Mouse (Mus musculus): ENCODE results near the gene Nr2c1.
A peak's percentile ranks its signal among the peaks of the same experiment; 100 is the strongest.

Gene Nr2c1

GRCm38 (mm10) chr10:94140227-94140931, 7.4 kb upstream of the Nr2c1 start:
- no peak for DNase-seq (ENCODE audit: low spot score)

GRCm38 (mm10) chr10:94142427-94142826, 5.4 kb upstream of the Nr2c1 start:
- DNase-seq (ENCODE audit: low spot score) = no peak

GRCm38 (mm10) chr10:94144581-94144980, 3.2 kb upstream of the Nr2c1 start:
- no peak for DNase-seq (ENCODE audit: low spot score)

- no peak for DNase-seq (ENCODE audit: low spot score)
These were observed 450 bp upstream of the Nr2c1 start for GRCm38 (mm10) chr10:94147391-94147755.

- DNase-seq (ENCODE audit: low spot score) = no peak
These were observed 3.7 kb downstream of the Nr2c1 start for GRCm38 (mm10) chr10:94151488-94151887.

- DNase-seq (ENCODE audit: low spot score) = no peak
These were observed 6.0 kb downstream of the Nr2c1 start for GRCm38 (mm10) chr10:94153841-94154240.

- no peak for DNase-seq (ENCODE audit: low spot score)
These were observed 11.1 kb downstream of the Nr2c1 start for GRCm38 (mm10) chr10:94158962-94159361.

GRCm38 (mm10) chr10:94159406-94159805, 11.6 kb downstream of the Nr2c1 start:
- no peak for DNase-seq (ENCODE audit: low spot score)

GRCm38 (mm10) chr10:94161051-94161765, 13.4 kb downstream of the Nr2c1 start:
- DNase-seq (ENCODE audit: low spot score) = no peak

- no peak for DNase-seq (ENCODE audit: low spot score)
These were observed 14.2 kb downstream of the Nr2c1 start for GRCm38 (mm10) chr10:94162031-94162430.

GRCm38 (mm10) chr10:94164104-94164845, 16.5 kb downstream of the Nr2c1 start:
- no peak for DNase-seq (ENCODE audit: low spot score)

GRCm38 (mm10) chr10:94165426-94165825, 17.6 kb downstream of the Nr2c1 start:
- DNase-seq (ENCODE audit: low spot score) = no peak

GRCm38 (mm10) chr10:94167051-94167750, 19.4 kb downstream of the Nr2c1 start:
- DNase-seq (ENCODE audit: low spot score) = no peak

- no peak for DNase-seq (ENCODE audit: low spot score)
These were observed 23.8 kb downstream of the Nr2c1 start for GRCm38 (mm10) chr10:94171440-94172130.

- no peak for DNase-seq (ENCODE audit: low spot score)
These were observed 24.3 kb downstream of the Nr2c1 start for GRCm38 (mm10) chr10:94172137-94172536.

GRCm38 (mm10) chr10:94172706-94173105, 24.9 kb downstream of the Nr2c1 start:
- DNase-seq (ENCODE audit: low spot score) = no peak

GRCm38 (mm10) chr10:94174652-94175051, 26.8 kb downstream of the Nr2c1 start:
- DNase-seq (ENCODE audit: low spot score) = no peak

GRCm38 (mm10) chr10:94183199-94183598, 35.4 kb downstream of the Nr2c1 start:
- no peak for DNase-seq (ENCODE audit: low spot score)

- DNase-seq (ENCODE audit: low spot score) = peak; percentile 97
These were observed 50.9 kb downstream of the Nr2c1 start, which contains the start of gene Ndufa12 for GRCm38 (mm10) chr10:94198482-94199405. TSS of gene Ndufa12 (plus strand) at chr10:94198720.

GRCm38 (mm10) chr10:94204973-94205372, 57.1 kb downstream of the Nr2c1 start:
- no peak for DNase-seq (ENCODE audit: low spot score)
